Mouse (Mus musculus): ENCODE data around the gene Clca1. TPM values are rescaled to one million over a fixed set of nuclear protein-coding genes. Genes with fewer than 3 reads are reported as not detected.

Gene Clca1
- not detected for polyA plus RNA-seq (2017; shearing (Covaris generic))

DNA sequence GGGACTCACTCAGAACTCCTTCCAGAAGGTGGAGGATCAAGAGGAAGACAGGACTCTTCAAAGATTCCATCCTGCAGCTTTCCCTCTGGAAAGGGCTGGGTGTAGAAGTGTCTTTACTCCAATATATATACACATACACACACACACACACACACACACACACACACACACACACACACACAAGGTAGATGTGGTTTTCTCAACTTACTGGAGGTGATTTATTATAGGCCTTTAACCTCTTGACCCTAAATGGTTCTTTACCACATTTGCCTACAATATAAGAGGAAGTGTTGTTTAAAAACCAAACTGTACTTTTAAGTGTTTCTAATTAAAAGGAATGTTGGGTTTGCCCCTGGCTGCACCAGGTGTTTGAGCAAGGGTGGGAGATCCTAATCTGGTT lies at the start of gene Clca1:
Gene Clca1 (minus strand): TSS at position 101 of the 400 bp plus-strand sequence.

DNA sequence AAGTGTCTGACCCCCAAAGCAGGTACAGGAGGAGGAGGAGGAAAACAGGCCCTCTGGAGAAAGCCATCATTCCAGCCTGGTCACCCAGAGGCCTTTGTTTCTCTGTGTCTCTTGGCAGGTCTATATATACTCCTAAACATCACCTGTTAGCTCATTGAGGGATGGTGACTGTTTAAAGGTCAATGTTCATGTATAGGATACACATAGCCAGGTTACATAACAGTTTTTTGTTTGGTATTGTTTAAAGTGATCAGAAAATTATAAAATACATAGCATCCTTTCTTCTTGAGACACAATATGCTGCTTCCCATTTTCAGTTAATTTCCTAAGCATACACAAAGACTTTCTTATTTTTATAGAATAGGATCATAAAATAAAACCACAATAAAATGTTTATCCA lies 57.6 kb downstream of the Clca1 start, which contains the start of gene Clca4a:
Gene Clca4a (minus strand): TSS at position 101 of the 400 bp plus-strand sequence.

Other genes with a start within 250 kb of the Clca1 start
- gene Clca3a2, start 213.3 kb downstream of the Clca1 start, polyA plus RNA-seq (2017; shearing (Covaris generic)): not detected
- not detected for gene Clca3b, start 183.4 kb downstream of the Clca1 start, polyA plus RNA-seq (2017; shearing (Covaris generic))
- not detected for gene Clca4b, start 100.2 kb downstream of the Clca1 start, polyA plus RNA-seq (2017; shearing (Covaris generic))
- gene Clca4a, start 57.7 kb downstream of the Clca1 start, polyA plus RNA-seq (2017; shearing (Covaris generic)): not detected
- not detected for gene Clca2, start 66.7 kb upstream of the Clca1 start, polyA plus RNA-seq (2017; shearing (Covaris generic))
- 6.2 TPM for gene Odf2l, start 85.8 kb upstream of the Clca1 start, polyA plus RNA-seq (2017; shearing (Covaris generic))

All from inflammation-experienced regulatory T-cells, adult 16 weeks (primary cell).